Mouse (Mus musculus): ENCODE results near the gene Cecr2. TPM values are rescaled to one million over a fixed set of nuclear protein-coding genes. Genes with fewer than 3 reads are reported as not detected.

Gene Cecr2
- polyA plus RNA-seq, 1 experiment from 2014 or later, result 14.3 TPM

- Histone ChIP-seq H3K4me1 (replicated peaks) (no peaks in the 10 kb centered on the region), H3K36me3 (peaks cover 65% of the 10 kb centered on the region), H3K4me3 (no peak overlapping the region), H3K27me3 (ENCODE audit: insufficient read depth, poor library complexity, severe bottlenecking) (no peaks in the 10 kb centered on the region), H3K27ac (no peak overlapping the region), H3K9me3 (no peaks in the 10 kb centered on the region)
- 84% methylated on average over 3 of the region's 3 CpGs for WGBS
- no peak for DNase-seq (ENCODE audit: low spot score)
Observed at GRCm38 (mm10) chr6:120736566-120736965, 70.4 kb downstream of the Cecr2 start.

- Histone ChIP-seq H3K9me3 (no peaks in the 10 kb centered on the region), H3K36me3 (peaks cover 60% of the 10 kb centered on the region), H3K27me3 (ENCODE audit: insufficient read depth, poor library complexity, severe bottlenecking) (no peaks in the 10 kb centered on the region), H3K4me3 (no peak overlapping the region), H3K27ac (no peak overlapping the region), H3K4me1 (replicated peaks) (no peaks in the 10 kb centered on the region)
- WGBS, result 92% methylated on average over 2 of the region's 2 CpGs
- DNase-seq (ENCODE audit: low spot score), result no peak
Observed at GRCm38 (mm10) chr6:120743130-120743529, 77.0 kb downstream of the Cecr2 start.

GRCm38 (mm10) chr6:120744266-120744665 lies 78.1 kb downstream of the Cecr2 start:
- 92% methylated on average over 7 of the region's 7 CpGs for WGBS
- H3K4me3 ChIP-seq, result no peak overlapping the region
- H3K9me3 ChIP-seq, result no peaks in the 10 kb centered on the region
- no peaks in the 10 kb centered on the region for H3K4me1 ChIP-seq (replicated peaks)
- H3K27me3 ChIP-seq (ENCODE audit: insufficient read depth, poor library complexity, severe bottlenecking), result no peaks in the 10 kb centered on the region
- H3K36me3 ChIP-seq, result peaks cover 60% of the 10 kb centered on the region
- DNase-seq (ENCODE audit: low spot score), result no peak
- H3K27ac ChIP-seq, result no peak overlapping the region

- 93% methylated on average over 2 of the region's 2 CpGs for whole genome bisulfite sequencing
- Histone ChIP-seq H3K27ac (no peak overlapping the region), H3K36me3 (peaks cover 79% of the 10 kb centered on the region), H3K4me3 (no peak overlapping the region), H3K4me1 (replicated peaks) (no peaks in the 10 kb centered on the region), H3K27me3 (ENCODE audit: insufficient read depth, poor library complexity, severe bottlenecking) (no peaks in the 10 kb centered on the region), H3K9me3 (no peaks in the 10 kb centered on the region)
- no peak for DNase-seq (ENCODE audit: low spot score)
Observed at GRCm38 (mm10) chr6:120746416-120746815, 80.2 kb downstream of the Cecr2 start.

- no peak overlapping the region for H3K4me3 ChIP-seq
- no peaks in the 10 kb centered on the region for H3K4me1 ChIP-seq (replicated peaks)
- no peak overlapping the region for H3K27ac ChIP-seq
- H3K9me3 ChIP-seq, result no peaks in the 10 kb centered on the region
- DNase-seq (ENCODE audit: low spot score), result no peak
- peaks cover 100% of the 10 kb centered on the region for H3K36me3 ChIP-seq
- 94% methylated on average over 2 of the region's 2 CpGs for WGBS
- H3K27me3 ChIP-seq (ENCODE audit: insufficient read depth, poor library complexity, severe bottlenecking), result no peaks in the 10 kb centered on the region
Observed at GRCm38 (mm10) chr6:120761151-120761550, 95.0 kb downstream of the Cecr2 start.

- H3K27me3 ChIP-seq (ENCODE audit: insufficient read depth, poor library complexity, severe bottlenecking), result no peaks in the 10 kb centered on the region
- peaks cover 73% of the 10 kb centered on the region for H3K36me3 ChIP-seq
- peaks cover 25% of the 10 kb centered on the region for H3K4me1 ChIP-seq (replicated peaks)
- 90% methylated on average over 1 of the region's 1 CpGs for WGBS
- no peak for DNase-seq (ENCODE audit: low spot score)
- no peak overlapping the region for H3K27ac ChIP-seq
- H3K9me3 ChIP-seq, result no peaks in the 10 kb centered on the region
- no peak overlapping the region for H3K4me3 ChIP-seq
Observed at GRCm38 (mm10) chr6:120769972-120770371, 103.8 kb downstream of the Cecr2 start.

GRCm38 (mm10) chr6:120771366-120771765 lies 105.2 kb downstream of the Cecr2 start:
- DNase-seq (ENCODE audit: low spot score), result no peak
- no peaks in the 10 kb centered on the region for H3K27me3 ChIP-seq (ENCODE audit: insufficient read depth, poor library complexity, severe bottlenecking)
- no peak overlapping the region for H3K4me3 ChIP-seq
- H3K36me3 ChIP-seq, result peaks cover 65% of the 10 kb centered on the region
- H3K9me3 ChIP-seq, result no peaks in the 10 kb centered on the region
- peaks cover 25% of the 10 kb centered on the region for H3K4me1 ChIP-seq (replicated peaks)
- H3K27ac ChIP-seq, result no peak overlapping the region
- 87% methylated on average over 1 of the region's 1 CpGs for WGBS

- Histone ChIP-seq H3K27me3 (ENCODE audit: insufficient read depth, poor library complexity, severe bottlenecking) (no peaks in the 10 kb centered on the region), H3K36me3 (peaks cover 60% of the 10 kb centered on the region), H3K27ac (peak overlapping the region; percentile 82; the same call in 1 of the 2 replicates), H3K9me3 (no peaks in the 10 kb centered on the region), H3K4me1 (replicated peaks) (peaks cover 25% of the 10 kb centered on the region), H3K4me3 (no peak overlapping the region)
- no peak for DNase-seq (ENCODE audit: low spot score)
Observed at GRCm38 (mm10) chr6:120772025-120772424, 105.9 kb downstream of the Cecr2 start.

- Histone ChIP-seq H3K36me3 (peaks cover 52% of the 10 kb centered on the region), H3K9me3 (no peaks in the 10 kb centered on the region), H3K4me3 (no peak within 1 kb of the TSS), H3K27me3 (ENCODE audit: insufficient read depth, poor library complexity, severe bottlenecking) (no peaks in the 10 kb centered on the region), H3K4me1 (replicated peaks) (peaks cover 25% of the 10 kb centered on the region), H3K27ac (peak within 1 kb of the TSS; percentile 82)
- 54% methylated on average over 5 of the region's 5 CpGs for WGBS
- peak; percentile 30 for DNase-seq (ENCODE audit: low spot score)
Observed at GRCm38 (mm10) chr6:120773149-120773628, 107.0 kb downstream of the Cecr2 start, which contains the start of gene Slc25a18. TSS of gene Slc25a18 (plus strand) at chr6:120773578.

- H3K27ac ChIP-seq, result peak overlapping the region; percentile 82
- peaks cover 25% of the 10 kb centered on the region for H3K4me1 ChIP-seq (replicated peaks)
- H3K36me3 ChIP-seq, result peaks cover 47% of the 10 kb centered on the region
- 78% methylated on average over 6 of the region's 6 CpGs for WGBS
- H3K9me3 ChIP-seq, result no peaks in the 10 kb centered on the region
- DNase-seq (ENCODE audit: low spot score), result no peak
- no peaks in the 10 kb centered on the region for H3K27me3 ChIP-seq (ENCODE audit: insufficient read depth, poor library complexity, severe bottlenecking)
- H3K4me3 ChIP-seq, result no peak overlapping the region
Observed at GRCm38 (mm10) chr6:120773763-120774162, 107.6 kb downstream of the Cecr2 start.

GRCm38 (mm10) chr6:120776286-120776685 lies 110.1 kb downstream of the Cecr2 start:
- 89% methylated on average over 3 of the region's 3 CpGs for WGBS
- no peak for DNase-seq (ENCODE audit: low spot score)

GRCm38 (mm10) chr6:120777533-120777932 lies 111.4 kb downstream of the Cecr2 start:
- H3K36me3 ChIP-seq, result peaks cover 14% of the 10 kb centered on the region
- 87% methylated on average over 9 of the region's 9 CpGs for WGBS
- no peaks in the 10 kb centered on the region for H3K9me3 ChIP-seq
- H3K27me3 ChIP-seq (ENCODE audit: insufficient read depth, poor library complexity, severe bottlenecking), result no peaks in the 10 kb centered on the region
- DNase-seq (ENCODE audit: low spot score), result no peak
- no peak overlapping the region for H3K4me3 ChIP-seq
- H3K27ac ChIP-seq, result no peak overlapping the region
- peaks cover 18% of the 10 kb centered on the region for H3K4me1 ChIP-seq (replicated peaks)

More at GRCm38 (mm10) chr6:120776286-120776685, 110.1 kb downstream of the Cecr2 start:
- H3K36me3 ChIP-seq, result peaks cover 25% of the 10 kb centered on the region
- no peaks in the 10 kb centered on the region for H3K27me3 ChIP-seq (ENCODE audit: insufficient read depth, poor library complexity, severe bottlenecking)
- H3K4me1 ChIP-seq (replicated peaks), result peaks cover 25% of the 10 kb centered on the region
- H3K27ac ChIP-seq, result 0 out of 2 replicates have a peak overlapping the region, but pooled peaks have one; percentile 12
- H3K9me3 ChIP-seq, result no peaks in the 10 kb centered on the region
- no peak overlapping the region for H3K4me3 ChIP-seq

GRCm38 (mm10) chr6:120778226-120778625 lies 112.1 kb downstream of the Cecr2 start:
- no peak overlapping the region for H3K27ac ChIP-seq
- H3K4me1 ChIP-seq (replicated peaks), result peaks cover 11% of the 10 kb centered on the region
- no peak for DNase-seq (ENCODE audit: low spot score)
- WGBS, result 74% methylated on average over 3 of the region's 3 CpGs
- H3K9me3 ChIP-seq, result no peaks in the 10 kb centered on the region
- no peaks in the 10 kb centered on the region for H3K27me3 ChIP-seq (ENCODE audit: insufficient read depth, poor library complexity, severe bottlenecking)
- H3K36me3 ChIP-seq, result peaks cover 14% of the 10 kb centered on the region
- H3K4me3 ChIP-seq, result no peak overlapping the region

GRCm38 (mm10) chr6:120782948-120783347 lies 116.8 kb downstream of the Cecr2 start:
- peaks cover 18% of the 10 kb centered on the region; the same call in 1 of the 2 replicates for H3K4me1 ChIP-seq (replicated peaks)
- no peak overlapping the region for H3K4me3 ChIP-seq
- H3K9me3 ChIP-seq, result no peaks in the 10 kb centered on the region
- no peak overlapping the region for H3K27ac ChIP-seq
- no peaks in the 10 kb centered on the region for H3K36me3 ChIP-seq
- no peak for DNase-seq (ENCODE audit: low spot score)
- H3K27me3 ChIP-seq (ENCODE audit: insufficient read depth, poor library complexity, severe bottlenecking), result no peaks in the 10 kb centered on the region
- 90% methylated on average over 2 of the region's 2 CpGs for WGBS
